Mouse (Mus musculus): ENCODE results near the gene Cdk5rap3. TPM values are rescaled to one million over a fixed set of nuclear protein-coding genes. Genes with fewer than 3 reads are reported as not detected.

Gene Cdk5rap3
- total and polyA plus RNA-seq, 3 experiments = 45.2 to 55.4 TPM; not detected in 1

DNA sequence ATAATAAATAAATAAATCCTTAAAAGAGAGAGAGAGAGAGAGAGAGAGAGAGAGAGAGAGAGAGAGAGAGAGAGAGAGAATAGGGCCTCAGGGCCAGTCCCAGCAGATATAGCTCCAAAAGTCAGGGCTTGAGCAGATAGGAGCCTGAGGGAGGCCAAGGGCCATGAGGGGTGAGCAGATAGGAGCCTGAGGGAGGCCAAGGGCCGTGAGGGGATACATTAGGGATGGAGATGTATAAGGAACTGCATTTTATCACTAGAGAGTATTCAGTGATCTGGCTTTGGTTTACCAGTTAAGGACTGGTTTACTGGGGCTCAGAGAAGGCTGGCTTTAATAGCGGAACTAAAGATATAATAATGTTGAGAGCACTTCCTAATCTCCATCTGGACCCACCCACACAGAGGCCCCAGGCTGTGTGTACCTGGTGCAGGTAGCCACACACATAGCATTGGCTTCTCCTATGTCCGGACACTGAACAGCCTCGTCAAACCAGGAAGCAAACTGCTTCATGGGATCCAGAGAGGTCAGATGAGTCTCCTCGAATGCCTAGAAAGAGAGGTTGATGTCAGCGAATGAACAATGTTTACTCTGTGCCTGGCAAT lies 25.8 kb upstream of the Cdk5rap3 start (continued):
- TF ChIP-seq TBP (IDR thresholded peaks at IDR 0.05; ENCODE audit: low read depth, low read length) = no peak
- no peak for TF ChIP-seq SMC3 (IDR thresholded peaks at IDR 0.05; ENCODE audit: low read depth, low read length)

GRCm38 (mm10) chr11:96940578-96941465 lies 24.5 kb upstream of the Cdk5rap3 start:
- no peak overlapping the region for H3K4me3 ChIP-seq (ENCODE audit: control insufficient read depth in 1 of 2, insufficient read depth in 1 of 2, low read depth in 2 of 2, low read length in 2 of 2)
- peaks cover 17 to 37% of the 10 kb centered on the region in 2 experiments for H3K4me1 ChIP-seq (ENCODE audit: control insufficient read depth in 1 of 2, insufficient read depth in 2 of 2, low read length in 2 of 2)
- H3K79me2 ChIP-seq (ENCODE audit: control insufficient read depth, insufficient read depth, low read length, poor library complexity) = peaks cover 21% of the 10 kb centered on the region
- peak overlapping the region; percentile 19; the same call in 1 of the 2 replicates for H3K9ac ChIP-seq (ENCODE audit: control insufficient read depth, low read depth, low read length, poor library complexity, severe bottlenecking)
- H3K9me3 ChIP-seq (replicated peaks; ENCODE audit: insufficient read depth, low read length) = no peaks in the 10 kb centered on the region
- H3K36me3 ChIP-seq (ENCODE audit: control insufficient read depth in 1 of 2, insufficient read depth in 2 of 2, low read length in 2 of 2) = peaks cover 0 to 35% of the 10 kb centered on the region in 2 experiments; a peak in 2 of 4 replicates
- H3K27ac ChIP-seq (ENCODE audit: control insufficient read depth, low read depth, low read length) = peak overlapping the region; percentile 69
- no peaks in the 10 kb centered on the region for H3K27me3 ChIP-seq (ENCODE audit: control insufficient read depth in 1 of 2, insufficient read depth in 2 of 2, low read length in 2 of 2)
- peak; percentile 90 for DNase-seq (ENCODE audit: low read depth, low spot score)
- TF ChIP-seq ZKSCAN1 (IDR thresholded peaks at IDR 0.05; ENCODE audit: low read depth, low read length) = no peak
- TF ChIP-seq MYB (IDR thresholded peaks at IDR 0.05; ENCODE audit: low read depth, low read length) = peak; percentile 44; the same call in 1 of the 2 replicates
- TF ChIP-seq NELFE (IDR thresholded peaks at IDR 0.05; ENCODE audit: low read depth, low read length) = no peak
- no peak for TF ChIP-seq POLR2A (IDR thresholded peaks at IDR 0.05; ENCODE audit: control insufficient read depth in 1 of 2, insufficient read depth in 1 of 2, low read depth in 1 of 2, low read length in 2 of 2, poor library complexity in 1 of 2)
- TF ChIP-seq TBP (IDR thresholded peaks at IDR 0.05; ENCODE audit: low read depth, low read length) = no peak
- TF ChIP-seq KAT2A (conservative IDR thresholded peaks at IDR 0.05; ENCODE audit: low read depth, low read length) = no peak
- TF ChIP-seq CHD2 (IDR thresholded peaks at IDR 0.05; ENCODE audit: low read length) = no peak
- TF ChIP-seq POLR2AphosphoS2 (IDR thresholded peaks at IDR 0.05; ENCODE audit: low read length) = 0 out of 2 replicates have a peak, but pooled peaks have one; percentile 50
- TF ChIP-seq SIN3A (IDR thresholded peaks at IDR 0.05; ENCODE audit: low read length) = peak; percentile 37; the same call in 1 of the 2 replicates
- TF ChIP-seq MEF2A (IDR thresholded peaks at IDR 0.05; ENCODE audit: extremely low read depth, insufficient replicate concordance, low read depth, low read length, poor library complexity, severe bottlenecking) = no peak
- no peak for TF ChIP-seq HCFC1 (IDR thresholded peaks at IDR 0.05; ENCODE audit: low read depth, low read length)
- no peak for TF ChIP-seq CTCF (IDR thresholded peaks at IDR 0.05 in 2 of 3, conservative IDR thresholded peaks at IDR 0.05 in 1 of 3; ENCODE audit: control insufficient read depth in 1 of 3, insufficient read depth in 1 of 3, low read depth in 2 of 3, low read length in 3 of 3, poor library complexity in 1 of 3, severe bottlenecking in 1 of 3)
- TF ChIP-seq ELF1 (IDR thresholded peaks at IDR 0.05; ENCODE audit: low read depth, low read length) = no peak
- no peak for TF ChIP-seq GABPA (IDR thresholded peaks at IDR 0.05; ENCODE audit: low read depth, low read length)
- TF ChIP-seq MAX (IDR thresholded peaks at IDR 0.05; ENCODE audit: low read length) = no peak
- no peak for TF ChIP-seq ZNF384 (IDR thresholded peaks at IDR 0.05; ENCODE audit: low read depth, low read length)
- peak; percentile 94 for TF ChIP-seq GATA1 (IDR thresholded peaks at IDR 0.05; ENCODE audit: low read depth, low read length)
- no peak for TF ChIP-seq POLR2AphosphoS5 (IDR thresholded peaks at IDR 0.05; ENCODE audit: borderline replicate concordance, low read depth, low read length)
- TF ChIP-seq RCOR1 (IDR thresholded peaks at IDR 0.05; ENCODE audit: low read depth, low read length) = peak; percentile 98
- no peak for TF ChIP-seq NRF1 (IDR thresholded peaks at IDR 0.05; ENCODE audit: insufficient read depth, low read depth, low read length, poor library complexity, severe bottlenecking)
- peak; percentile 96 for TF ChIP-seq TAL1 (IDR thresholded peaks at IDR 0.05; ENCODE audit: low read length)
- peak; percentile 96 to 97 for TF ChIP-seq EP300 (IDR thresholded peaks at IDR 0.05; ENCODE audit: low read depth in 1 of 2, low read length in 2 of 2)
- TF ChIP-seq USF1 (IDR thresholded peaks at IDR 0.05; ENCODE audit: low read depth, low read length) = no peak
- TF ChIP-seq TCF12 (IDR thresholded peaks at IDR 0.05; ENCODE audit: low read depth, low read length) = peak; percentile 94
- TF ChIP-seq MYC (IDR thresholded peaks at IDR 0.05; ENCODE audit: low read depth, low read length) = no peak
- TF ChIP-seq ZMIZ1 (IDR thresholded peaks at IDR 0.05; ENCODE audit: low read depth, low read length) = no peak
- TF ChIP-seq BHLHE40 (IDR thresholded peaks at IDR 0.05; ENCODE audit: borderline replicate concordance, low read depth, low read length) = peak; percentile 67
- no peak for TF ChIP-seq RAD21 (IDR thresholded peaks at IDR 0.05; ENCODE audit: low read depth, low read length)
- TF ChIP-seq E2F4 (IDR thresholded peaks at IDR 0.05; ENCODE audit: borderline replicate concordance, low read depth, low read length) = no peak
- peak; percentile 78 for TF ChIP-seq ETS1 (IDR thresholded peaks at IDR 0.05; ENCODE audit: low read depth, low read length)
- no peak for TF ChIP-seq ZC3H11A (IDR thresholded peaks at IDR 0.05; ENCODE audit: low read depth, low read length)
- TF ChIP-seq UBTF (IDR thresholded peaks at IDR 0.05; ENCODE audit: borderline replicate concordance, insufficient read depth, low read depth, low read length) = no peak
